Mouse (Mus musculus): ENCODE measurements at regions not wholly inside any gene's neighbourhood (a gene's known extent, or its start where the extent isn't known, plus 50 kb on each side); places are given as distances from the start of the nearest gene placed in this dataset.

DNA sequence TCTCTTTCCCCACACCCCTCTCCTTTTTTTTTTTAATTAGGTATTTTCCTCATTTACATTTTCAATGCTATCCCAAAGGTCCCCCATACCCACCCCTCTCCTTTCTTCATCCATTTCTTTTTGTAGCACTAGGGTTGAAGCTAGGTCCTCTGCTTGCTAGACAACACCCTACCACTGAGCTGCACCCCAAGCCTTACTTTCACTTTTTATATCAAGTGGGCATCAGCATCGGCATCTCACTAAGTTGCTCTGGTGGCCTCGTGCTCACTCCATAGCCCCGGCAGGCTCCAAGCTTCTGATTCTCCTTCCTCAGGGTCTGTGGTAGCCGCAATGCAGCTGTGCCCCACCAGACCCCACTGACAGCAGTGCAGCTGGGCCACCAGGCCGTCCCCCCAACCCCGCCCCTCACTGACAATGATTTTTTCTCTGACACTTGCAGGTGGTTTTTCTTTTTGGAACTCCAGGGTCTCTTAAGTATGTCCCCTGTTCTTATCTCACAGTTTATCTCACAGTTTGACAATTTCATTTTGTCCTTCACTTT lies 77.5 kb downstream of the Nufip1 start:
- ATAC-seq, result peak; percentile 95

DNA sequence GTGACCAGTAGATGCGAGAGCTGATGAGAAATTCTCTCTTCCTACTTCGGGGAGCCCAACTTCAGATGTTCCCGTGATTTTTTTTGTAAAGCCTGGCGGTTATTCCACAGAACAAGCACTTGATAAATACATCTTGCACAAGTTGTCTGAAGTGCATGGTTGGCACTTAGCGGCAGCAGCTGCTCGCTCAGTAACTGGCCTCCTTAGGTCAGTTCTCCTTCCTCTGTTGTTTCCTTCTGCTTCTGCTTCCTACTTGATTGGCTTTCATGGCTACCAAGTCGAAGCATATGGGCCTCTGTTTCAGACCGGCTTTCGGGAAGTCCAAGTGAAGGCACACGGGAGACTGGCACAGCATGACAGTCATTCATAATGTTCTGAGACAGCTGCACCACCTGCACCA lies 84.6 kb downstream of the Nufip1 start:
- no peak for ATAC-seq

DNA sequence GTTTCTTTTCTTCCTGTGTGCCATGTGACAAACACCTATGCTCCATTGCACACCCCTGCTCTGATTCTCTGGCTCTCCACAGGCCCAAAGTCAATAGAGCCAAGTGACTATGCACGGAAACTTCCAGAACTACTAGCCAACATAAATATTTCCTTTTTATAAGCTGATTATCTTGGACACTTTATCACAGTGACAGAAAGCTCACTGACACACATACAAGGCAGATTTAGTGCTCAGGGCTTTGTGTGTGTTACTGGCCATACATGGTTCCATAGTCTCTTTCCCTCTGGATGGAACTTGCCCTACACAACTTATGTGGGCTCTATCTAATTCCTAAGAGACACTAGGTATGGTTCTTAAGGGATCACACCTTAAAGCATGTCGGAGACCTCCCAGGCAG lies 86.7 kb downstream of the Nufip1 start:
- ATAC-seq, result no peak

DNA sequence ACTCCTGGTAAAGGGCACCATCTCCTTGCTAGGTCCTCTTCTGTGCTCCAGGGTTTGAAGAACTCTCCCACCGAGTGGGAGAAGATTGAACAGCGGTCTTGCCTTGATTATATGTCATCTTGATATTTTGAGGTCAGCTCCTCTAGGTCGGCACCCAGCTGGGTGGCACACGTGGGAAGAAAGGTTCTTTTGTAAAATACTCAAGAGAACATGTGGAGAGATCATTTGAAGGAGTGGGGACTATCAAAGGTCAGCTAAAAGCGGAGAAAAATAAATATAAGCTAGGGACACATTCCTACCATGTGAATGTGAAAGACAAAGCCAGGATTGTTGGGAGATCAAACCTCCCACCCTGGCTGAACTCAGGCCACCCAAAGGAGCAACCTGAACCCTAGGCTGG lies 87.7 kb downstream of the Nufip1 start:
- ATAC-seq, result no peak

DNA sequence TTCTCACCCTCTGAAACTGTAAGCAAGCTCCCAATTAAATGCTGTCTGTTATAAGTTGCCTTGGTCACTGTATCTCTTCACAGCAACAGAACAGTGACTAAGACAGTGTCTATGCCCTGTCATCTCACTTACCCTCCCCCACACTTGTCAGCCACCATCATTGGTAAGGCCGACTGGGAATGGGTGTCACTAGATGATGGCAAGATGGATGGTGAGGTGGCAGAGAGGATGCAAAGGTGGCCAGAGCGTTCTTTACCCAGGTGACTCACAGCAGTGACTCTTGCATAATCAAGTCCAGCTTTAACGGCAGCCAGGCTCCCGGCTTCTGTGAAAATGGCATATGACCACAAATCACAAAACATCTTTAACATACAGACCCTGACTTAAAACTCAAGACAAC lies 91.9 kb downstream of the Nufip1 start:
- no peak for ATAC-seq

DNA sequence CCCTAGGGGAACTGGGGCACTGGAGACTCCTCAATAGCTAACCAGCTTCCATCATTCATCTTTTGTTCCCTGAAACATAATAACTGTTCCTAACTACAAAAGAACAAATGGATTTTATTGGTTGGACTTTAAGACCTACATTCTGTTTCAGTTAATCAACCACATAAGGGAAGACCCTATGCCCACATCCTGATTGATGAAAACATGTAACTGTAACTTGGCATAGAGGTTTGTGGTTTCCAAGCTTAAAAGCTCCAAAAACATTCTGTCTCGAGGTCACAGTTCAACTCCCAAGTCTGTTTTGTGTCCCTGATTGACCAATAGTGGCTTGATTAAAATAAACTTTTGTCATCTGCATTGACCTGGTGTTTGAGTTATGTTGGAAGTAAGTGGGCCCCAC lies 92.4 kb downstream of the Nufip1 start:
- ATAC-seq, result no peak

DNA sequence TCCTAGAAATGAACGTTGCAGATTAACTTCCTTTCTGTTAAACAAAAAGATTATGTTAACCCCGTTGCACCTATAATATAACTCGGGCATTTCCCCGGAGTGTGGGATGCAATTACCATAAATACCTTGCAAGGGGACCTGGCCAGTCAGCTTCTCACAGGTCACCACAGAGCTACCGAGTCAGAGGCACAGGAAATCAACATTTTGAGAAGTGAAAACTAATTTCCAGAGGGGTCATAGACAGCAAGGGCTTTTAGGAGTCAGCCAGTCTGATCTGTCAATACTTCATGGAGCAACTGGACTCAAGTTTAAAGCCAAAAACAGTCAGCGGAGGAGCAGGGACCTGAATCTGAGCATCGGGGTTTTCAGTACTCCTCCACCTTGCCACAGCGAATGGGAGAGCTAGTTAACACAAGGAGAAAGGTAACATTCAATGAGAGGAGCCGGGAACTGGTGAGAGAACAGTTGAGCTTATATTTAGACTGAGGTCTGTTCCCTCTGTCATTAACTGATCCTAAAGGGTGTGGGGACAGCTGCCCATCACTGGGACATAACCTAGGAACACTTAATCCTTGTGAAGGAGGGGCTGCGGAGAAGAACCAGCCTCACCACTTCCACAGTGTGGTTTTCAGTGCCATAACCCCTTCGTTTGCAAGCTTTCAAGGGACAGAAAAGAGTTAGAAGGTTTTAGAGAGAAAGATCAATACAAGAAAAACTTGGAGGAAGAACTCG lies 105.9 kb downstream of the Nufip1 start:
- ATAC-seq, result peak; percentile 62

DNA sequence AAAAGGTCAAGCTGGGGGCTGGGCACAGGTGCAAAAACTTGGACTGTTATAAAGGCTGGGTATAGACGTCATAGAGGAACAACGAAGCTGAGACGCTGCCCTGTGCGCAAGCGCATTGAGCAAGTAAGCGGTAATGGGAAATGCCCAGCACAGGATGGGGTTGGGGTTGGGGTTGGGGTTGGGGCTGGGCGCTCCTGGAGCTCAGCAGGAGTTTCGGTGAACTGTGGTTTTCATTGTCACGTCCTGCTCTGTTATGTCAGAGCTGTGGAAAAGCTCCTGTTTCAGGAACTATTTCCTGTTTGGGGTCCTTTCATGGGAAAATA lies 106.4 kb downstream of the Nufip1 start:
- ATAC-seq, result peak; percentile 85

DNA sequence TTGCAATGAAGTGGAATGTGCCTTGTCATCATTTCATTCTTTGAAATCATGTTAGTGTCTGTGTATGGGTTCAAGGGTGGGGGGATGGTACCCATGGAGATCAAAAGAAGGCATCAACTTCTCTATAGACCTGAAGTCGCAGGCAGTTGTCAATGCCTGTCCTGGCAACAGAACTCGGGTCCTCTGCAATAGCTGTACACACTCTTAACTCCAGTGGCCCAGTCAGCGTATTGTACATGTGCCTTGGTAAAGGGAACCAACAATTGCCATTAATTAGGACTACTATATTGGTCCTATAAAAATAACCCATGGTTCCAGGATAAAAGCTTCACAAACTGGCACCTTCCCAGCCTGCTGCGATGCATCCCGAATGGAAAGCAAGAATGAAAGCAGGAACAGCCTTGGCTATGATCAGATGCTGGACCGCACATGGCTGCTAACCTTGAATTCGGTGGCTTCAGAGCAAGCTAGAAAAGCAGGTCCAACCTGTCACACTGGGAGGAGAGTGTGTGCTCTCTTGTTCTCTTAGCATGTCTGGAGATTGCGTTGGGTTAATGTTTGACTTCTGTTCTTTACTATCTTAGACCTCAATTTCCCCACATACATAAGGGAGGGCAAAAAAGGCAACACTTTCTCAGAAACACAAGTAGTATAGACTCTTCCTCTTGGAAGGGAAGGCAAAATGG lies 107.0 kb downstream of the Nufip1 start:
- peak; percentile 8 for ATAC-seq

DNA sequence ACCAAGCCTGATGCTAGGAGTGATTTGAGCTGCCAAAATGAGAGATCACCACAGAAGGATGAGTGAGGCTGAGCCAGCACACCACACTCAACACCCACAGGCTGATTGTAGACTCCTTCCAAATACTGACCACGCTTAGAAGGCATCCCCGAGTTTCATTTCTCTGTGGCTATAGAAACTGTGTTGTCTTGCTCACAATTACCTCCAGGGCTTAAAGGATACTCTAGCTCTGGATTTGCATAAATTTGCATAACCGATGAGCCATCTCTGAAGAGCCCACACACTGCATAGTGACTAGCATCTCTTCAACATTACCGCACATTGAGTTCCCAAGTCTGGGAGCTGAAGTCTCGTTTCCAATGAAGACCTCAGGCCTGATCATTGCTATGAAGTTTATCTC lies 110.3 kb downstream of the Nufip1 start:
- ATAC-seq, result no peak

DNA sequence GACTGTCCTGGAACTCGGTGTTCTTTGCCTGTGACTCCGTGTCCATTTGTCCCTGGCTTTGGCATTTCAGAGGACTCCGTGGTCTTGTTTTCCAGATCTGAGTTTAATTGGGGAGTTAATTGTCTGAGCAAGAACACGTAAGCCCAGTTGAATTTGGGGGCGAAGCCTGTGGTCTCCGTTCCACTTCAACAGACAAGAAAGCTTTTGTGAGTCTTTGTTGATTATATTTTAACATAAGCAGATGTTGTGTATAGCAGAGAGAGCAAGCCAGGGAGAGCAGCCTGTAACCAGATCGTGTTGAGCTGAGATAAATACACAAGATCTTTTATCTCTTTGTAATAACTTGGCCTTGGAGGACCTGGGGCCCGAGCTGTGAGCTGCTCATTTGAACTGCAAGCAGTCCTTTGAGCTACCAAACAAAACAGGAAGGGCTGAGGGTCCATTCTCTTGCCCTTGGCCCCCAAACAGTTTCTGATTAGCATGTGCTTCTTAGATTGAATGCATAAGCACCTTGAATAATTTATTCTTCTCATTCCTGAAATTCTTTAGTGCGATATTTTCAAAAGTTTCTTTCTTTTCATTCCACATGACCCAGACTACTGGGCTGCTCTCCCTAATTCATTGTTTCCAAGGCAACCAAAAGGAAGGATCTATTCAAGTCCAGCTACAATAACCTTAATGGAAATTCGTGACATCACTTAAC lies 111.1 kb downstream of the Nufip1 start:
- no peak for ATAC-seq

DNA sequence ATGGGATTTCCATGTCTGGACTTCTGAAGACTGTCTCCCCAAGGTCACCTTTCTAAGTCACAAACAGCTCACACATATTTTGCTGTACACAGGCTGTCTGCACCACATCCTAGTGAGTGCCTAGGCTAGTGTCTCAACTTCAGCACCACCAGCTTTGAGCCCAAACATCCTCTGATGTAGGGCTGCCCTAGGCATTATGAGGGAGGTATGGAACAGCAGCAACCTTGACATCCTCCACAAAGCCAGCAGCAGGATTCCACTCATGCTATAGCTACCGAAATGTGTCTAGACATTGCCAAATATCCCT lies 111.6 kb downstream of the Nufip1 start:
- ATAC-seq, result no peak

DNA sequence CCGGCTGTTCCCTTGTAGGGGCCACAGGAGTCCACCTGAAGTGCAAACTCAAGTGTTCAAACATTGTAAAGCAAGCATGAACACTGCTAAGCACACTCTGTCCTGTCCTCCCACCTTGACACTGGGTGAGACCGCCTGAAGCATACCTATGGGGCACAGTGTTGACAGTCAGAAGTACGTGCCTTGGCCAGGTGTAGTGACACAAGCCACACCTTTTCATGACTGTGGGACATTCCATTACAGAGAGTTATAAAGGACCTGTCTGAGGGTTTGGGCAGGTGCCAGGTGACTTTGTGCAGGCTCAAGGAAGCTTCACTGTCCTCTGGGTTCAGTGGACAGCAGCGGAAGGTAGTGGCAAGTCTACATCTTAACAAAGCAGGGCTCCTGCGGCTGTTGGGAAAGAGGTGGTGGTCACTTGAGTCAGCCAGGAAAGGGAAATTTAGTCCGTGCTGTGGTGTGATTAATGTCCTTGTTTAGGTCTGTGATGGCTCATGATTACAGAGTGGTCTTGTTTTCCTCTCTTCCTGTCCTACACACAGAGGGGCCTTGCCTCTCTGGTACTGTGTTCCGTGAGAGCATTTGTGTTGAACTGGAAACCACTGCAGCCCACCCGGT lies 112.5 kb downstream of the Nufip1 start:
- ATAC-seq, result no peak

DNA sequence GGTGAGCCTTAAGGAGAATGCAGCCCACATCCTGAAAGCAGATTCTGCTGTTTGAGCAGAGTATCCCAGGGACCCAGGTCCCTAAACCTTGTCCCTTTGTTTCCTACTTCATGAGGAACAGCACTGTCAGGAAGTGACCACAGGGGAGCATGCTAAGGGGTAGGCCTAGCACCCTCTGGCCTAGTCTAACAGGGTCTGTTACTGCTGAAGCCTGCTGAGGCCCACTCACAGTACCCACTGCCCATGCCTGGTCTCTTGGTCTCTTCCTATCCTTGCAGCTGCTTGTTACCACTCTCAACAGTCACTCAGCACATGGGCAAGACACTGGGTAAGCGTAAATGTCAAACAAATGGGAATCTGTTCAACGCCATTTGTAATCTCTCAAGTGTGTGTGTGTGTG lies 113.2 kb downstream of the Nufip1 start:
- no peak for ATAC-seq

DNA sequence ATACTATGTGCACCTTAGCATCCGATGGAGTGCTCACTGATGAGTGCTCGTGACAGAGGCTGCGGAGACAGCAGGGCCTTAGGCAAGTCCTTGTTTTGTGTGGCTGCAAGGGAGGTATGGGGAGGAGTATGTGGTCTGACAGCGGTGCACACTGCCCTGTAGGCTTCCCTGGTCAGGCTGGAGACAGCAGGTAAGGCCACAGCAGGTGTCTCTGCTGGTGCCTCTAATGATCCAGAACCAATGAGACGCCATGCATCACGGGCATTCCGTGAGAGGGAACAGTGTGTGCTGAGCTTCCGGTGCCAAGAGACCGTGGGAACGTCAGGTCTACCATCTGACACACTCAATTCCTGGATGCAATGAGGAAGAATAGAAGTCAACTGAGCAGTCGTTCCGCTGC lies 114.8 kb downstream of the Nufip1 start:
- ATAC-seq, result no peak

DNA sequence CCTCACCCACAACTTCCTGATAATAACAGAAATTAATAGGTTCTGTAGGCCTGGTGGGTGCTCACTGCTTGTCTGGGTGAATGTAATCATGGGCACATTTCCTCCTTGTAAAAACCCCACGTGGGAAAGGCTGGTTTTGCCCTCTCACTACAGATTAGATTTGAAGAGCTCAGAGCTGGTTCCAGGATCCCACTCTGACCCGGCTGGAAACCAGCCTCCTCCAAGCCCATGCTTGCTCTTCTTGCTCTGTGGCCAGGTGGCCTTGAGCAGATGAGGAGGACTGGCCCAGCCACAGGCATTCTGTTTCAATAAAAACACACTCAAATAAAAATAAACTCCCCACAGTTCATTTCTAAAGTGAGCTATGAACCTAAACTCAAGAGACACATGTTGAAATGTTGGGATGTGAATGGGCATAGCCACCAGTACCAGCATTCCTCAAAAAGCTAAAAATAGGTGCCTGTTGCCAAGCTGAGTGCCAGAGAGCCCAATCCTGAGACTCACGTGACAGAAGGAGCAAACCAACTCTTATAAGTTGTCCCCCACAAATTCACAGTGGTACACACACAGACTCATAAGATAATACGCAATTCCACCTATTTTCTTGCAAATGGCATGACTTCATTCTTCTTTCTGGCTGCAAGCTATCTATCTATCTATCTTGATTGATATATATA lies 116.1 kb downstream of the Nufip1 start:
- no peak for ATAC-seq

DNA sequence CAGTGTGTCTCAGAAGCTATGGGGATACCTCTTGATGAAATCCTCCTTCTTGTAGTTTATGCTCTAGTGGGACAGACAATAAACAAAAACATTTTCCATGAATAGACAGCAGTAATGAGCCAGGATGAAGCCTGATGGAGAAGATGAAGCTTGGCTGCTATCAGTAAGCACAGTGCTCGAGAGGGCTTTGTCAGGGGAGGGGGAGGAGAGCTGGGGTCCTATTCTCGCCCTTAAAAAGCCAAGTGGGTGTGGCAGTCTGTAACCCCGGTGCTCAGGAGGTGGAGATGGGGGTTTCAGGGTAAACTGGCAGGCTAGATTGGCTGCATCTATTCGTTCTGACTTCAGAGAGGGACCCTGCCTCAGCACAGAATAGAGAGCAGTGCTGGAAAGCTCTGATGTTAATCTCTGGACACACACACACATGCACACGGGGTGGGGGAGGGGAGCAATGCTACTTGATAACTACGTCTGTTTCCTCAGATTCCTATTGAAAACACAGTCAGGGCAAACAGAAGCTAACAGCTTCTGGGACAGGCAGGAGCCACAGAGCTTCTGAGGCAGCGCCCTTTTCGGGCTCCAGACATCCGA lies 118.4 kb downstream of the Nufip1 start:
- ATAC-seq, result no peak

DNA sequence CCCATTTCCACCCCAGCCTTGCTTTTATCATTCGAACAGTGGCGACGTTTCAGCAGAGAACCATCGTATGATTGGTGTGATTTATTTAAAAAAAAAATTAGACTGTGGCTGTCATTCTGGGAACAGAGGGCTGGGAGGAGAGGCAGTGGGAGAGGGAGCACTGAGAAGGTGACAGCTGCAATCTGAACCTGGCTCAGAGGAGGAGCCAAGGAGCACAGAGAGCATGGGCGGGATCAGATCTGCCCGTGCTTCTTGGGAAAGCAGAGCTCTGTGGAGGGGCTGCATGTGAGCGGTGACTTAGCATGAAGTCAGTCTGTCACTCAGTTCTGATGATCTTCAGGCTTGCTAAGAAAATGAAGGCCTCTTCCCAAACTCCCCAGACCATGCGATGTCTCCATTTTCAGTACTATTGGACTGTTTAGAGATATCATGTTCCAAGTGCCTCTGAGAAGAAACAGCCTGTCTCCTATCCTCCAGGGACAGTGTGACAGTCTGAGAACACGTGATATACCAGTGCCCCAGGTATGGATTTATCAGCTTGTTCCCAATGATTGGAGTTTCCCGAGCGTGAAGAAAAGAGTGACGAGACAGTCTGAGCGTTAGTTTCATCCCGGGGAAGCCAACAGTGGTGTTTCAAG lies 129.3 kb downstream of the Nufip1 start:
- no peak for ATAC-seq

DNA sequence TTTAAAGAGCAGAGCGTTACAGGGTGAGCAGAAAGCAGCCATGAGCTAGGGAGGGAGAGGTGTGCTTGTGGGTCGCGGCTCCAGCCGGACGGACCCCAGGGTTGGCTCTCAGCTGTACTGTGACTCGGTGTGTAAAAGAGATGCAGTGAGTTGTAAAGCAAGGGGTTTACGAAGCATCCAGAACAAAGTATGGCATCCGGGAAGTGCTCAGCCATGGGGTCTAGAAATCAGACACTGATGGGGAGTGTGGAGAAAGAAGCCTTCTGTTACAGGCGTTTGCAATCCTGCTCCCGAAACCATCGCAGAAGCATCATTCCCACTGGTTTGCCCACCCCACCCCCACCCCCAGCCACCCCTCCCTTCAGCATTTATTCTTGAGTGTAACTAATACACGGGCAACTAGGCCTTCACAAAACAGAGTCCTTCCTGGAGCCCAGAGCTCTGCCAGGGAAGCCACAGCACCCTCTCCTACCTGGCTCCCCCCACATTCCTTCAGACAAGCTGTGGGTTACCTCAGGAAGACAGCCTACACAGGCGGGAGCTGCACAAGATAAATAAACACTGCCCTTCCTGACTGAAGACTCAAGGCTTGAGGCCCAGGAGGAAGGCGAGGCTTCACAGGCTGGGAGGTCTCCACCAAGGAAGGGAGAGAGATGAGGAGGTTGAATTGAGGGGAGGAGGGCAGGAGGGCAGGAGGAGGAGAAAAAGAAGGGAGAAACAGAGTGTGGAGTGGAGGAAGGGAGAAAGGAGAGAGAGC lies 133.1 kb downstream of the Nufip1 start:
- ATAC-seq, result no peak

DNA sequence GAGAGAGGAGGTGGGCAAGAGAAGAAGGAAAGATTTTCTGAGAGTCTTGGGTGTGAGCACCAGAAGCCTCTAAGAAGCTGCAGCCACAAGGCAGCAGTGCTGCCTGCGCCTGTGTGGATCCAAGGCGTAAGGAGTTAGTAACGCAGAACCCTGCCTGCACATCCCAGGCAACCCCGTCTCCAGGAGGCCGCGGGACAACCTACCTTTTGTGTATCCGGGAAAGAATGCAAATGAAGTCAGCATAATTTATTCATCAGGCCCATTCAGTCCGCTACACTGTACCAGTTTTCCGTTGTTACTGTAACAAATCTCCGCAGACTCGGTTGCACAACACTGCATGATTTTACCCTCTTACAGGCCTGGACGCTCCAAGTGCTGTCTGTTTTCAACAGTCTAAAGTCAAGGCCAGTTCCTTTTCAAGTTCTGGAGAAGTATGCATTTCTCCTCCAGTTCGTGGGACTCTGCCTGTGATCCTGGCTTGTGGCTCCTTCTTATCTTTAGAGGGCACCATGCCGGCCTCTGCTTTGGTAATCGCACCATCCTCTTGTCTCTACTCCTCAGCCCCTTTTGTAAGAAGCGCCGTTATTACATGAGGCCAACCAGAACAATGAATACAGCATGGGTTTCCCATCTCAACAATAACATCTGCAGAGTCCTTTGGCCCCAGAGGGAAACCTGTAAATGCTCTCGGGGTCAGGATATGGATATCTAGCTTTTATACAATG lies 133.8 kb downstream of the Nufip1 start:
- ATAC-seq, result no peak

DNA sequence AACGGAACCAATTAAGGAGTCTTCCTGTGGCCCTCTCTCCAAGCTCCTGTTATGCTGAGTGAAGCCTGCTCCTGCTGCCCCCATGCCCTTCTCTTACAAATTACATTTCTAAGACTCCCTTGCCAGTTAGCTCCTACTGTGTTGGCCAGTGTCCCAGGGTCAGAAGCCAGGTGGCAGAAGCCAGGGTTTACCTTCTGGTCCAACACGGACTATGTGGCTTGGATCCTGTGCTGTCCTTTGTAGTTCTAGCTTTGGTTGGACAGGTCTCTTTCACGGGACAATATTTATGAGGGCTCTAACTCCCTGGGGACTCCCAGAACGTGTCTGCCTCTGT lies 134.3 kb downstream of the Nufip1 start:
- ATAC-seq, result no peak
